Mouse (Mus musculus) heart, adult 9 months (tissue): ENCODE data around the gene Gm14305.
"Not testable (repeated sequence)": the region's sequence is repeated elsewhere in the genome, so short reads cannot be mapped to it uniquely, and the experiment has no call there.

ENCODE experiments used
- DNase-seq, 2 experiments: peaks; one replicate each; pipeline ENCODE4 v3.0.0; 2022; ENCODE audit warnings: low spot score in 2 of 2

Gm14305 gene

DNA sequence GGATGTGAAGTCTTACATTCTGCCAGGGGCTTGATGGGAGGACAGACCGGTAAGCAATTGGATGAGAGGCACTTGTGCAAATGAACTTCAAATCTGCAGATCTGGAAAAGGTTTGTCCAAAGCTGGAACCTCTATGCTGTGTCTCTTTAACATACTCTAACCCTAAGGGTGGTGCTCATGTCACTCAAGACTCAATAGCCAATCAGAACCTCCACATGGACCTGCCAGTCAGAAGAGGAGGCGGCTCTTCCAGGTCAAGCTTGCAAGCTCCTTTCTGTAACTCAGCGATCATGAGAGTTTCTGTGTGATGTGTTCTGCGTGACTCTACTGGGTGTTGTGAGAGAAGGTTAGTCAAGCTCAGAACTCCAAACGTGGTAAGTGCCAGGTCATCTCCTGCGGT lies at the start of gene Gm14305:
TSS of gene Gm14305 (plus strand) at position 278 of the 400 bp plus-strand sequence.
- peak; percentile 44 to 46 for DNase-seq

DNA sequence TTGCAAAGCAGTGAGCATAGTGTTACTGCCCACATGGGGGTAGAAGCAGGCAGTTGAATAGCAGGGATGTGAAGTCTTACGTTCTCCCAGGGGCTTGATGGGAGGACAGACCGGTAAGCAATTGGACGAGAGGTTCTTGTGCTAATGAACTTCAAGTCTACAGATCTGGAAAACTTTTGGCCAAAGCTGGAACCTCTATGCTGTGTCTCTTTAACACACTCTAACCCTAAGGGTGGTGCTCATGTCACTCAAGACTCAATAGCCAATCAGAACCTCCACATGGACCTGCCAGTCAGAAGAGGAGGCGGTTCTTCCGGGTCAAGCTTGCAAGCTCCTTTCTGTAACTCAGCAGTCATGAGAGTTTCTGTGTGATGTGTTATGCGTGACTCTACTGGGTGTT lies 37.9 kb upstream of the Gm14305 start, which contains the start of gene Zfp973:
TSS of gene Zfp973 (plus strand) at position 301 of the 400 bp plus-strand sequence.
- DNase-seq: not testable (repeated sequence)
